Mouse (Mus musculus): ENCODE results near the gene Il23a. TPM values are rescaled to one million over a fixed set of nuclear protein-coding genes. Genes with fewer than 3 reads are reported as not detected.
A peak's percentile ranks its signal among the peaks of the same experiment; 100 is the strongest.

Il23a gene
- polyA plus RNA-seq, 1 experiment from 2014 or later, result 0.16 TPM

- no peak for ATAC-seq (replicated peaks; ENCODE audit: low FRiP score, low read depth)
- Histone ChIP-seq H3K4me3 (replicated peaks; ENCODE audit: low read depth, low read length) (no peak overlapping the region), H3K4me1 (replicated peaks; ENCODE audit: insufficient read depth, low read length) (peaks cover 10% of the 10 kb centered on the region), H3K9ac (ENCODE audit: low read depth, low read length) (no peak overlapping the region), H3K27ac (no peak overlapping the region), H3K9me3 (replicated peaks; ENCODE audit: low read length) (no peaks in the 10 kb centered on the region), H3K36me3 (ENCODE audit: insufficient read depth, low read length) (peaks cover 19% of the 10 kb centered on the region), H3K4me2 (ENCODE audit: low read length) (no peak overlapping the region), H3K27me3 (ENCODE audit: insufficient read depth, low read length) (no peaks in the 10 kb centered on the region)
- WGBS, result 87% methylated on average over 10 of the region's 10 CpGs
- no peak for DNase-seq (ENCODE audit: low spot score)
- peak; percentile 50 for TF ChIP-seq CTCF (IDR thresholded peaks at IDR 0.05; ENCODE audit: low read depth)
Observed at GRCm38 (mm10) chr10:128327610-128328009, 29.1 kb upstream of the Il23a start.

GRCm38 (mm10) chr10:128326825-128327224, 28.3 kb upstream of the Il23a start:
- Histone ChIP-seq H3K4me3 (replicated peaks; ENCODE audit: low read depth, low read length) (no peak overlapping the region), H3K9me3 (replicated peaks; ENCODE audit: low read length) (no peaks in the 10 kb centered on the region), H3K9ac (ENCODE audit: low read depth, low read length) (no peak overlapping the region), H3K36me3 (ENCODE audit: insufficient read depth, low read length) (peaks cover 19% of the 10 kb centered on the region), H3K4me2 (ENCODE audit: low read length) (no peak overlapping the region), H3K27me3 (ENCODE audit: insufficient read depth, low read length) (no peaks in the 10 kb centered on the region), H3K4me1 (replicated peaks; ENCODE audit: insufficient read depth, low read length) (peaks cover 10% of the 10 kb centered on the region), H3K27ac (no peak overlapping the region)
- 90% methylated on average over 8 of the region's 8 CpGs for WGBS
- ATAC-seq (replicated peaks; ENCODE audit: low FRiP score, low read depth) (no peak), DNase-seq (ENCODE audit: low spot score) (no peak)
- no peak for TF ChIP-seq CTCF (IDR thresholded peaks at IDR 0.05; ENCODE audit: low read depth)

GRCm38 (mm10) chr10:128323516-128323915, 25.0 kb upstream of the Il23a start:
- WGBS, result 49% methylated on average over 8 of the region's 8 CpGs
- peak overlapping the region; percentile 91 for H3K4me2 ChIP-seq (ENCODE audit: low read length)
- peaks cover 31% of the 10 kb centered on the region for H3K36me3 ChIP-seq (ENCODE audit: insufficient read depth, low read length)
- H3K4me3 ChIP-seq (replicated peaks; ENCODE audit: low read depth, low read length), result peak overlapping the region; percentile 76
- no peaks in the 10 kb centered on the region for H3K9me3 ChIP-seq (replicated peaks; ENCODE audit: low read length)
- ATAC-seq (replicated peaks; ENCODE audit: low FRiP score, low read depth) (no peak), DNase-seq (ENCODE audit: low spot score) (peak; percentile 8)
- peak overlapping the region; percentile 96 for H3K9ac ChIP-seq (ENCODE audit: low read depth, low read length)
- no peak for TF ChIP-seq CTCF (IDR thresholded peaks at IDR 0.05; ENCODE audit: low read depth)
- peaks cover 10% of the 10 kb centered on the region for H3K4me1 ChIP-seq (replicated peaks; ENCODE audit: insufficient read depth, low read length)
- H3K27ac ChIP-seq, result peak overlapping the region; percentile 96
- no peaks in the 10 kb centered on the region for H3K27me3 ChIP-seq (ENCODE audit: insufficient read depth, low read length)

- WGBS, result under 1% methylated on average over 40 of the region's 40 CpGs
- H3K36me3 ChIP-seq (ENCODE audit: insufficient read depth, low read length), result peaks cover 38% of the 10 kb centered on the region
- H3K4me3 ChIP-seq (replicated peaks; ENCODE audit: low read depth, low read length), result peak within 1 kb of the TSS; percentile 76
- H3K27ac ChIP-seq, result peak within 1 kb of the TSS; percentile 96
- no peaks in the 10 kb centered on the region for H3K9me3 ChIP-seq (replicated peaks; ENCODE audit: low read length)
- peak; percentile 97 for DNase-seq (ENCODE audit: low spot score)
- H3K9ac ChIP-seq (ENCODE audit: low read depth, low read length), result peak within 1 kb of the TSS; percentile 96
- peak; percentile 92 for ATAC-seq (replicated peaks; ENCODE audit: low FRiP score, low read depth)
- peak within 1 kb of the TSS; percentile 91 for H3K4me2 ChIP-seq (ENCODE audit: low read length)
- no peak for TF ChIP-seq CTCF (IDR thresholded peaks at IDR 0.05; ENCODE audit: low read depth)
- no peaks in the 10 kb centered on the region for H3K27me3 ChIP-seq (ENCODE audit: insufficient read depth, low read length)
- peaks cover 10% of the 10 kb centered on the region for H3K4me1 ChIP-seq (replicated peaks; ENCODE audit: insufficient read depth, low read length)
Observed at GRCm38 (mm10) chr10:128322141-128323108, 23.9 kb upstream of the Il23a start, which contains the start of gene Cnpy2. Cnpy2 (plus strand) TSS chr10:128322459.

GRCm38 (mm10) chr10:128321641-128322040, 23.1 kb upstream of the Il23a start:
- Histone ChIP-seq H3K9me3 (replicated peaks; ENCODE audit: low read length) (no peaks in the 10 kb centered on the region), H3K9ac (ENCODE audit: low read depth, low read length) (peak overlapping the region; percentile 96; the same call in 1 of the 2 replicates), H3K4me3 (replicated peaks; ENCODE audit: low read depth, low read length) (peak overlapping the region; percentile 76), H3K27me3 (ENCODE audit: insufficient read depth, low read length) (no peaks in the 10 kb centered on the region), H3K4me1 (replicated peaks; ENCODE audit: insufficient read depth, low read length) (peaks cover 10% of the 10 kb centered on the region), H3K27ac (peak overlapping the region; percentile 31; the same call in 1 of the 2 replicates), H3K36me3 (ENCODE audit: insufficient read depth, low read length) (peaks cover 34% of the 10 kb centered on the region), H3K4me2 (ENCODE audit: low read length) (peak overlapping the region; percentile 91)
- DNase-seq (ENCODE audit: low spot score) (no peak), ATAC-seq (replicated peaks; ENCODE audit: low FRiP score, low read depth) (no peak)
- 60% methylated on average over 12 of the region's 12 CpGs for WGBS
- TF ChIP-seq CTCF (IDR thresholded peaks at IDR 0.05; ENCODE audit: low read depth), result no peak

- Histone ChIP-seq H3K4me2 (ENCODE audit: low read length) (no peak overlapping the region), H3K27ac (no peak overlapping the region), H3K36me3 (ENCODE audit: insufficient read depth, low read length) (peaks cover 64% of the 10 kb centered on the region), H3K4me1 (replicated peaks; ENCODE audit: insufficient read depth, low read length) (no peaks in the 10 kb centered on the region), H3K9me3 (replicated peaks; ENCODE audit: low read length) (no peaks in the 10 kb centered on the region), H3K27me3 (ENCODE audit: insufficient read depth, low read length) (no peaks in the 10 kb centered on the region), H3K4me3 (replicated peaks; ENCODE audit: low read depth, low read length) (no peak overlapping the region), H3K9ac (ENCODE audit: low read depth, low read length) (no peak overlapping the region)
- ATAC-seq (replicated peaks; ENCODE audit: low FRiP score, low read depth) (no peak), DNase-seq (ENCODE audit: low spot score) (no peak)
- no peak for TF ChIP-seq CTCF (IDR thresholded peaks at IDR 0.05; ENCODE audit: low read depth)
- 92% methylated on average over 8 of the region's 8 CpGs for WGBS
Observed at GRCm38 (mm10) chr10:128315578-128315977, 17.0 kb upstream of the Il23a start.
